Comparison of ENCODE assay signal across 8 mouse cellular contexts in the genomic region with DNA sequence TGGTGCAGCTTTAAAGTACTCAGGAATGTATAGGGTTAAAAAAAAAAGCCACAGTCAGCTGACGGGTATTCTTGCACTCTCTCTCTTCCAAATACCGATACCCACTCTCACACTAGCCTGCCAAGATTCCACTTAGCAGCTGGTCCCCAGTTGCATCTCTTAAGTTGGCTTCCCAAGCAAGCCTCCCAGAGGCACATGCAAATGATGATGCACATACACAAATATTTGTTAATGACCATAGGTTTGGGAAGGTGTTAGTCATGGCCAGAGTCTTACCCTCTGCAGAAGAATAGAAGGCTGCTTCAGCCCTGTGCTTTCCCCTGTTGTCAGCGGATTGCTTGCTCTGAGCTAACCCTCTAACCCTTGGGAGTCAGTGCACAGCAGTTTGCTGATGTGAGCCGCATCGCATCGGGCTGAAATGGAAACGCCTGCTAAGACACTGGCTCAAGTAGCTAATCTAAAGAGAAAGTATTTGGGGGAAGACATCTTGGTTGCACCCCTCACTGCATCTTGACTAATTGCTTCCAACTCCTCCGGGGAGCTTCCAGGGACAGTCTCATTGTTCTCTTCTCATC. TPM values are rescaled to one million over a fixed set of nuclear protein-coding genes. Genes with fewer than 3 reads are reported as not detected.
A peak's percentile ranks its signal among the peaks of the same experiment; 100 is the strongest.
DNase-seq lines count a peak whose midpoint lies in the region; ATAC-seq and TF ChIP-seq lines count a peak whose summit lies in the region.

No protein-coding gene starts in this region.

- TF ChIP-seq CTCF in cerebellum, adult 2 months (IDR thresholded peaks at IDR 0.05; ENCODE audit: borderline replicate concordance, insufficient read depth, low read depth, low read length), result no peak
- no peak for TF ChIP-seq CTCF in olfactory bulb, adult 2 months (IDR thresholded peaks at IDR 0.05; ENCODE audit: insufficient read depth, low read depth, low read length)

- no peak for DNase-seq in cerebellum, adult 2 months
- no peak for DNase-seq in cerebellum, adult 11 months
- no peak for DNase-seq in embryonic facial prominence, embryonic 11.5 days (ENCODE audit: low spot score)
- peak; percentile 33 for DNase-seq in left cerebral cortex, adult 11 months (ENCODE audit: low spot score)
- DNase-seq in ovary, postnatal 14 days (ENCODE audit: low spot score), result no peak

- H3K4me2 ChIP-seq in embryonic facial prominence, embryonic 11.5 days (ENCODE audit: low read depth, low read length), result no peak overlapping the region; the same call in 1 of the 2 replicates
- peak overlapping the region; percentile 59 for H3K4me2 ChIP-seq in heart, embryonic 12.5 days

- no peak for TF ChIP-seq POLR2A in cerebellum, adult 2 months (IDR thresholded peaks at IDR 0.05; ENCODE audit: borderline replicate concordance, insufficient read depth, low read length)
- no peak for TF ChIP-seq POLR2A in olfactory bulb, adult 2 months (IDR thresholded peaks at IDR 0.05; ENCODE audit: insufficient read depth, low read depth, low read length)

- H3K9me3 ChIP-seq in embryonic facial prominence, embryonic 11.5 days (replicated peaks; ENCODE audit: control insufficient read depth, low read length), result no peaks in the 10 kb centered on the region
- no peaks in the 10 kb centered on the region for H3K9me3 ChIP-seq in heart, embryonic 12.5 days (replicated peaks)

- H3K4me3 ChIP-seq in cerebellum, adult 2 months (replicated peaks; ENCODE audit: insufficient read depth, low read depth, low read length), result peak overlapping the region; percentile 53
- no peak overlapping the region for H3K4me3 ChIP-seq in embryonic facial prominence, embryonic 11.5 days (ENCODE audit: low read depth, low read length)
- H3K4me3 ChIP-seq in heart, embryonic 12.5 days, result peak overlapping the region; percentile 14; the same call in 1 of the 2 replicates
- peak overlapping the region; percentile 47 for H3K4me3 ChIP-seq in olfactory bulb, adult 2 months (ENCODE audit: insufficient read depth, low read depth, low read length)

- H3K27ac ChIP-seq in cerebellum, adult 2 months (ENCODE audit: insufficient read depth, low read length), result no peak overlapping the region
- H3K27ac ChIP-seq in embryonic facial prominence, embryonic 11.5 days (replicated peaks; ENCODE audit: low read depth, low read length), result no peak overlapping the region
- no peak overlapping the region for H3K27ac ChIP-seq in heart, embryonic 12.5 days (ENCODE audit: poor library complexity, severe bottlenecking)
- peak overlapping the region; percentile 47 for H3K27ac ChIP-seq in olfactory bulb, adult 2 months (ENCODE audit: insufficient read depth, low read depth, low read length)

- no peaks in the 10 kb centered on the region for H3K27me3 ChIP-seq in cerebellum, adult 2 months (ENCODE audit: control insufficient read depth, insufficient read depth, low read length)
- no peaks in the 10 kb centered on the region for H3K27me3 ChIP-seq in embryonic facial prominence, embryonic 11.5 days (ENCODE audit: control insufficient read depth, insufficient read depth, low read length)
- no peaks in the 10 kb centered on the region for H3K27me3 ChIP-seq in heart, embryonic 12.5 days (replicated peaks)

- H3K4me1 ChIP-seq in cerebellum, adult 2 months (ENCODE audit: control insufficient read depth, insufficient read depth, low read length), result no peaks in the 10 kb centered on the region
- no peaks in the 10 kb centered on the region for H3K4me1 ChIP-seq in embryonic facial prominence, embryonic 11.5 days (ENCODE audit: control insufficient read depth, insufficient read depth, low read length)
- H3K4me1 ChIP-seq in heart, embryonic 12.5 days (replicated peaks), result peaks cover 22% of the 10 kb centered on the region
- no peaks in the 10 kb centered on the region for H3K4me1 ChIP-seq in olfactory bulb, adult 2 months (ENCODE audit: control insufficient read depth, insufficient read depth, low read length)

- 12% methylated on average over 8 of the region's 8 CpGs for WGBS in cerebellum, adult 2 months
- WGBS in embryonic facial prominence, embryonic 11.5 days, result 3% methylated on average over 8 of the region's 8 CpGs
- 10% methylated on average over 8 of the region's 8 CpGs for WGBS in heart, embryonic 12.5 days
- WGBS in olfactory bulb, adult 2 months, result 2% methylated on average over 8 of the region's 8 CpGs

- no peak overlapping the region for H3K9ac ChIP-seq in embryonic facial prominence, embryonic 11.5 days (replicated peaks; ENCODE audit: low read length)
- H3K9ac ChIP-seq in heart, embryonic 12.5 days, result no peak overlapping the region

- H3K36me3 ChIP-seq in embryonic facial prominence, embryonic 11.5 days (replicated peaks; ENCODE audit: control insufficient read depth, insufficient read depth, low read depth, low read length), result no peaks in the 10 kb centered on the region
- H3K36me3 ChIP-seq in heart, embryonic 12.5 days, result no peaks in the 10 kb centered on the region

- 0 out of 2 replicates have a peak, but pooled peaks have one; percentile 56 for ATAC-seq in embryonic facial prominence, embryonic 11.5 days (replicated peaks; ENCODE audit: insufficient number of reproducible peaks, low FRiP score, low TSS enrichment, low read depth)
- ATAC-seq in heart, embryonic 12.5 days (ENCODE audit: insufficient number of reproducible peaks, low FRiP score), result no peak
- no peak for ATAC-seq in erythroid progenitor cell, adult 5-6 weeks (replicated peaks; ENCODE audit: low FRiP score, poor library complexity, severe bottlenecking)

RNA-seq across cellular contexts. Expression of a gene that starts 39.4 kb away (rescaled TPM):
- 1.3 TPM in 2 replicates for polyA plus RNA-seq in cerebellum, adult 2 months (2012; rRNA removed)
- polyA plus RNA-seq in embryonic facial prominence, embryonic 11.5 days (2014; fragmentation: Nextera tagmentation; extraction: Ambion mirVana), result 2.5 and 3.5 TPM in 2 replicates
- 0.95 and 1.9 TPM in 2 replicates for polyA plus RNA-seq in heart, embryonic 12.5 days (2016; fragmentation: Nextera tagmentation; extraction: Ambion mirVana)
- polyA plus RNA-seq in olfactory bulb, adult 2 months (2012; ENCODE audit: insufficient read depth, insufficient read length, low replicate concordance, missing spikeins), result not detected in 2 replicates
- not detected in 2 replicates for total RNA-seq in erythroid progenitor cell, adult 5-6 weeks (2015; ENCODE audit: low replicate concordance)
- total RNA-seq in erythroid progenitor cell, adult 5-6 weeks (2017; ENCODE audit: low replicate concordance), result not detected in 2 replicates

RNA-seq across cellular contexts. Expression of a gene that starts 55.6 kb away (rescaled TPM):
- polyA plus RNA-seq in cerebellum, adult 2 months (2012; rRNA removed), result 135 and 143 TPM in 2 replicates
- 46.7 and 53.5 TPM in 2 replicates for polyA plus RNA-seq in embryonic facial prominence, embryonic 11.5 days (2014; fragmentation: Nextera tagmentation; extraction: Ambion mirVana)
- polyA plus RNA-seq in heart, embryonic 12.5 days (2016; fragmentation: Nextera tagmentation; extraction: Ambion mirVana), result 38.7 and 39.5 TPM in 2 replicates
- polyA plus RNA-seq in olfactory bulb, adult 2 months (2012; ENCODE audit: insufficient read depth, insufficient read length, low replicate concordance, missing spikeins), result not detected in 2 replicates
- total RNA-seq in erythroid progenitor cell, adult 5-6 weeks (2015; ENCODE audit: low replicate concordance), result 85.8 and 132 TPM in 2 replicates
- total RNA-seq in erythroid progenitor cell, adult 5-6 weeks (2017; ENCODE audit: low replicate concordance), result 76.8 and 101 TPM in 2 replicates
